Mouse (Mus musculus) cerebellum, adult 9-10 months (tissue): Measurements from ENCODE around the gene St6galnac5.

ENCODE experiments used
- DNase-seq: peaks from one replicate; pipeline ENCODE4 v3.0.0; 2022

The St6galnac5 gene

DNA sequence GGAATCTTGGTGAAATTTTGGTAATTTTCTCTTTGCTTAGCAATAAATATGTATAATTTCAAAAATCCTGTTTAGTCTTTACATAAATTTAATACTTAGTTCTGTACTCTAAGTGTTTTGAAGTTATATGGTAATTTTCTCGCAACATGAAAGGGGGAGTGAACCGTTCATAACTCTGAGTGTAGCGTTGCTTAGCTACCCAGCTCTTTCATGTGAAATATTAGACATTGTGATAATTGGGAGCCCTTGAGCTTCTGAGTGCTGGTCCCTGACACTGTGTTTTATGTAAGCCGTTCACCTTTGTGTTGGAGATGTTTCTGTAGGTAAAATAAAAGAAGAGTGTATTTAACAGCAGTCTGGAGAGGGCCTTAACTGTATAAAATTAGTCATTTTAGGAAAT, 202.2 kb downstream of the St6galnac5 start:
- DNase-seq, result no peak

DNA sequence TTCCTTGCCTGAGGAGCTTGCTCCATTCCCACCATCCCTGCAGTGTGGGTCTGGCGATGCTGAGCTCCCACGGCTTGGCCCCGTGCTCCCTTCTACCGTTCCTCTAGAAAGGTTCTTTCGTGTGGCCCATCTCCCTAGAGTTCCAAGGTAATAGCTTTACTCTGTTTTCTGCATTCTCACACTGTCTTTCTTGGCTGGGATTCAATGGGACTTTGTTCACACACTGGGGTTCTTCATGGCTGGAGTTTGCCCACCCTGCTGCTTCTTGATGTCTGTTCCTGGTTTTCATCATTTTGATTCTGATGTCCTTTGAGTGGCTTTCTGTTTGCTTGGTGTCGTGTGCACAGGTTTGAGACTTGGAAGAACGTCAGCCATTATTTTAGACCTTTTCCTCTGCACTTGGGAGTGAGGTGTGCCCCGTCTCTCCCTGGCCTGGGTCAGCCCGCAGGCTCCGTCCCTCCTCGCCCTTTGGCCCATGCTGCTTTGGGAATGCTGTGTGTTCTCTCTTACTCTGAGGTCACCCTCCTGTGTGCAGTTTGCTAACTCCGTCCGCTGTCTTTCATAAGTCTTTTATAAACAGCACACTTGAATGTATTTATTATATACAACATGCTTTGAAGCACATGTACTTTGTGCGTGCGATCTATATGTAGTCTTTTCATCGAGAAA, 205.0 kb downstream of the St6galnac5 start:
- DNase-seq, result no peak

DNA sequence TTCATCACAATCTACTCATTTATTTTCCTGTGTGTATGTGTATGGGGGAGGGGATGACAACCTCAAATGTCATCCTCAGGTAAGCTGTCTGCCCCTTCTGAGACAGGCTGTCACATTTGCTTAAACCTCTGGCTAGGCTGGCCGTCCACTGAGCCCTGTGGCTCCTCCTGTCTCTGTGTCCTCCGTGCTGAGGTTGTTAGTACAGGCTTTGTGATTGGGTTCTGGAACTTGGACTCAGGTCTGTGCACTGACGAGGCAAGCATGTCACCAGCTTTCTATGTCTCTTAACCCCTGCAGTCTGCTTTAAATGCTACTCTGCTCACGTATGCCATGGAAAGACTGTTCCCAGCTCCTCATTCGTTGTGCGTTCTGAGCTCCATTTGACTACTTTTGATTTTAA, 205.7 kb downstream of the St6galnac5 start:
- no peak for DNase-seq

DNA sequence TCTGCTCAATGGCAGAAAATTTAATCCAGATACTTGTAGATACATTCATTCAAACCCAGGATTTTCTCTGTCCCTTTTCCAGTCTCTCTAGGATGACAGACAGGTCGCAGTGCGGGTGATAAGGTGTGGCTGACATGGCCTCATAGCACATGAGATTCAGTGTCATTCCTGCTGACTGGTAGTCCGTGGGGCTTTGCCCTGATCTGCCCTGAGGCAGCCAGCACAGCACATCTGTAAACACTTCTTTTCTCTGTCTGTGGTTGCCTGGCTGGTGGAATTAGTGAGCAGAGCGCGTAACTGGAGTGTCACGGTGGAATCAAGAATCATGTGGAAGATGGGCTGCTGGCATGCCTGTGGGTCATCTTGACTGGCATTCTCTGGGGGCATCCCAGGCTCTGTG, 212.0 kb downstream of the St6galnac5 start:
- no peak for DNase-seq

DNA sequence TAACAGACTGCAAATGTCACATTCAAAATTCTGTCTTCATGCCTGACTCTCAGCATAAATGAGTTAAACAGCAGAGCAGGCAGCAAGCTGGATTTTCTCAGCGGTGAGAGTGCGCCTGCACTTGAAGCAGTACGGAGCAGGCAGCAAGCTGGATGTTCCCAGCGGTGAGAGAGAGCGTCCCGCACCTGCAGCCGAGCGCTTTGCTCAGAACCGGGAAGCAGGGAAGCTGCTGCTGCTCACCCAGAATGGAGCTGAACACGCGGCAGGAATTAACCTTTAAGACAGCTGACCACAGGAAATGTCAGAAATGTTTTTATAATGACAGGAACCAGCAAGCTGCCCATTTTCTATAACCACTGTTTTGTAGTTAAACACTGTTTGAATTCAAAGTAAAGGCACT, 214.6 kb downstream of the St6galnac5 start:
- no peak for DNase-seq
